In the genomic region with DNA sequence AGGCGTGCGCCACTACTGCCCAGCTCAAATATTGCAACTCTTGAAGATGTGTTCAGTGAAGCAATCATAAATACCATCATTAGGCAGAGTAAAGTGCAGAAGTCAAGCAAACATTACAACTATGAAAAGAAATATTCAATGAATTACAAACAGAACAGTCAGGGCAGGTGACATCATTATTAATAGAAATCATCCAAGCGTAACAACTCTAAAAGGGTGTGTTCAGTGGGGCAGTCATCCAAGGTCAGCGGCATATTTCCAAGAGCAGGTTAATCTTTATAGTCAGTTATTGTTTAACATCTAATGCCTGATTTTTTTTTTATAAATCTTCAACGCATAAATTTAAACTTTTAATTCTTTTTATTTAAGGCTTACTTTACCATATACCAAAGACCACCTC, we compare ENCODE assay signal across 27 mouse cellular contexts. TPM values are rescaled to one million over a fixed set of nuclear protein-coding genes. Genes with fewer than 3 reads are reported as not detected.
A peak's percentile ranks its signal among the peaks of the same experiment; 100 is the strongest.
DNase-seq lines count a peak whose midpoint lies in the region; ATAC-seq and TF ChIP-seq lines count a peak whose summit lies in the region.
"Had no signal": no experiment of that assay in that cellular context is flagged by ENCODE, and none has a peak within 500 bp of the region (broad histone marks: within the 10 kb centered on the region; RNA-seq: fewer than 3 reads in every experiment).

No protein-coding gene starts in this region.

- no peak overlapping the region for H3K9ac ChIP-seq in kidney, embryonic 14.5 days (ENCODE audit: low read depth, low read length)
- no peak overlapping the region for H3K9ac ChIP-seq in lung, postnatal 0 days (replicated peaks; ENCODE audit: low read depth)
- no peak overlapping the region for H3K9ac ChIP-seq in hindbrain, embryonic 16.5 days (ENCODE audit: low read depth, low read length)
- H3K9ac ChIP-seq: heart, embryonic 15.5 days; hindbrain, embryonic 12.5 days; limb, embryonic 15.5 days; midbrain, embryonic 15.5 days; neural tube, embryonic 15.5 days had no signal

- no peak overlapping the region for H3K4me3 ChIP-seq in kidney, embryonic 14.5 days (ENCODE audit: low read length)
- no peak overlapping the region for H3K4me3 ChIP-seq in lung, postnatal 0 days (ENCODE audit: low read depth, low read length)
- no peak overlapping the region for H3K4me3 ChIP-seq in hindbrain, embryonic 16.5 days (ENCODE audit: low read length)
- H3K4me3 ChIP-seq: heart, embryonic 10.5 days; heart, embryonic 15.5 days; hindbrain, embryonic 12.5 days; limb, embryonic 10.5 days; limb, embryonic 15.5 days; midbrain, embryonic 10.5 days; midbrain, embryonic 15.5 days; neural tube, embryonic 15.5 days had no signal

- no peak for TF ChIP-seq CTCF in lung, postnatal 0 days (IDR thresholded peaks at IDR 0.05)

- no peak for ATAC-seq in kidney, embryonic 14.5 days (ENCODE audit: low FRiP score, low TSS enrichment)
- no peak for ATAC-seq in lung, postnatal 0 days
- ATAC-seq in hindbrain, embryonic 16.5 days, result no peak
- ATAC-seq: forebrain, embryonic 14.5 days; midbrain, embryonic 15.5 days had no signal

- H3K36me3 ChIP-seq in kidney, embryonic 14.5 days (ENCODE audit: control insufficient read depth, insufficient read depth, low read length), result no peaks in the 10 kb centered on the region
- H3K36me3 ChIP-seq in lung, postnatal 0 days (ENCODE audit: insufficient read depth, low read length), result no peaks in the 10 kb centered on the region
- peaks cover 2% of the 10 kb centered on the region; the same call in 1 of the 2 replicates for H3K36me3 ChIP-seq in hindbrain, embryonic 16.5 days (ENCODE audit: control insufficient read depth, insufficient read depth, low read length)
- H3K36me3 ChIP-seq: heart, embryonic 15.5 days; limb, embryonic 15.5 days; midbrain, embryonic 15.5 days had no signal

- DNase-seq in kidney, adult 18-20 months, result peak; percentile 65
- DNase-seq in lung, postnatal 0 days (ENCODE audit: low spot score), result peak; percentile 36
- no peak for DNase-seq in lung, postnatal 10 days
- peak; percentile 90 for DNase-seq in kidney, adult 9 months
- DNase-seq in kidney, postnatal 36 days, result peak; percentile 70 to 77
- DNase-seq: adrenal gland, adult 8-10 months; cerebellum, adult 8-10 months; cerebellum, postnatal 25 days; gastrocnemius, postnatal 25 days; heart, postnatal 36 days; layer of hippocampus, adult 9-11 months; right cerebral cortex, postnatal 25 days; spleen, adult 18-20 months; thymus, adult 2 months; thymus, postnatal 4 days had no signal

- H3K9me3 ChIP-seq in kidney, embryonic 14.5 days (ENCODE audit: control insufficient read depth, low read length), result no peaks in the 10 kb centered on the region
- no peaks in the 10 kb centered on the region for H3K9me3 ChIP-seq in lung, postnatal 0 days (ENCODE audit: low read length)
- H3K9me3 ChIP-seq in hindbrain, embryonic 16.5 days (ENCODE audit: control insufficient read depth, low read length), result no peaks in the 10 kb centered on the region
- H3K9me3 ChIP-seq: G1E; heart, embryonic 10.5 days; heart, embryonic 15.5 days; hindbrain, embryonic 12.5 days; limb, embryonic 10.5 days; limb, embryonic 15.5 days; midbrain, embryonic 10.5 days; midbrain, embryonic 15.5 days; neural tube, embryonic 15.5 days had no signal

- H3K4me1 ChIP-seq in kidney, embryonic 14.5 days (ENCODE audit: control insufficient read depth, insufficient read depth, low read length), result no peaks in the 10 kb centered on the region
- H3K4me1 ChIP-seq in lung, postnatal 0 days (ENCODE audit: insufficient read depth, low read depth, low read length), result peaks cover 8% of the 10 kb centered on the region; the same call in 1 of the 2 replicates
- no peaks in the 10 kb centered on the region for H3K4me1 ChIP-seq in hindbrain, embryonic 16.5 days (ENCODE audit: control insufficient read depth, insufficient read depth, low read depth, low read length)
- H3K4me1 ChIP-seq: hindbrain, embryonic 12.5 days; limb, embryonic 10.5 days; midbrain, embryonic 10.5 days; midbrain, embryonic 15.5 days; neural tube, embryonic 15.5 days had no signal

- WGBS in kidney, embryonic 14.5 days, result 89% methylated on average over 5 of the region's 5 CpGs
- 75% methylated on average over 5 of the region's 5 CpGs for WGBS in lung, postnatal 0 days
- WGBS in hindbrain, embryonic 16.5 days, result 94% methylated on average over 5 of the region's 5 CpGs

- H3K4me2 ChIP-seq in kidney, embryonic 14.5 days (replicated peaks; ENCODE audit: low read depth, low read length), result no peak overlapping the region
- H3K4me2 ChIP-seq in lung, postnatal 0 days (replicated peaks; ENCODE audit: low read depth, low read length), result no peak overlapping the region
- H3K4me2 ChIP-seq in hindbrain, embryonic 16.5 days (ENCODE audit: low read length), result no peak overlapping the region
- H3K4me2 ChIP-seq: heart, embryonic 15.5 days; hindbrain, embryonic 12.5 days; limb, embryonic 15.5 days; midbrain, embryonic 15.5 days; neural tube, embryonic 15.5 days had no signal

- H3K27ac ChIP-seq in kidney, embryonic 14.5 days (ENCODE audit: low read depth, low read length), result no peak overlapping the region
- H3K27ac ChIP-seq in lung, postnatal 0 days (ENCODE audit: low read length), result no peak overlapping the region
- no peak overlapping the region for H3K27ac ChIP-seq in hindbrain, embryonic 16.5 days (ENCODE audit: low read depth, low read length)
- H3K27ac ChIP-seq: heart, embryonic 10.5 days; heart, embryonic 15.5 days; hindbrain, embryonic 12.5 days; limb, embryonic 10.5 days; limb, embryonic 15.5 days; midbrain, embryonic 10.5 days; midbrain, embryonic 15.5 days; neural tube, embryonic 15.5 days had no signal

- TF ChIP-seq EP300 in lung, postnatal 0 days (IDR thresholded peaks at IDR 0.05), result no peak

- H3K27me3 ChIP-seq in kidney, embryonic 14.5 days (ENCODE audit: control insufficient read depth, insufficient read depth, low read length), result no peaks in the 10 kb centered on the region
- H3K27me3 ChIP-seq in lung, postnatal 0 days (replicated peaks; ENCODE audit: insufficient read depth, low read length), result no peaks in the 10 kb centered on the region
- H3K27me3 ChIP-seq in hindbrain, embryonic 16.5 days (replicated peaks; ENCODE audit: control insufficient read depth, insufficient read depth, low read length), result no peaks in the 10 kb centered on the region
- H3K27me3 ChIP-seq: heart, embryonic 15.5 days; hindbrain, embryonic 12.5 days; limb, embryonic 15.5 days; midbrain, embryonic 15.5 days; neural tube, embryonic 15.5 days had no signal

RNA-seq across cellular contexts. Expression of a gene that starts 5.0 kb away (rescaled TPM):
- 5.2 and 6.3 TPM in 2 replicates for polyA plus RNA-seq in kidney, embryonic 14.5 days (2014; fragmentation: Nextera tagmentation; extraction: Ambion mirVana)
- polyA plus RNA-seq in lung, postnatal 0 days (2015; fragmentation: Nextera tagmentation; extraction: Ambion mirVana), result 57.1 and 58.4 TPM in 2 replicates
- 11.9 and 12.0 TPM in 2 replicates for polyA plus RNA-seq in hindbrain, embryonic 16.5 days (2015; fragmentation: Nextera tagmentation; extraction: Ambion mirVana)
- polyA plus RNA-seq: G1E; midbrain, embryonic 10.5 days had no signal

RNA-seq across cellular contexts. Expression of a gene that starts 14.0 kb away (rescaled TPM):
- polyA plus RNA-seq in kidney, embryonic 14.5 days (2014; fragmentation: Nextera tagmentation; extraction: Ambion mirVana), result 145 and 184 TPM in 2 replicates
- polyA plus RNA-seq in lung, postnatal 0 days (2015; fragmentation: Nextera tagmentation; extraction: Ambion mirVana), result 76.1 and 77.4 TPM in 2 replicates
- 130 and 133 TPM in 2 replicates for polyA plus RNA-seq in hindbrain, embryonic 16.5 days (2015; fragmentation: Nextera tagmentation; extraction: Ambion mirVana)

RNA-seq across cellular contexts. Expression of a gene that starts 14.4 kb away (rescaled TPM):
- 7.7 and 8.1 TPM in 2 replicates for polyA plus RNA-seq in kidney, embryonic 14.5 days (2014; fragmentation: Nextera tagmentation; extraction: Ambion mirVana)
- polyA plus RNA-seq in lung, postnatal 0 days (2015; fragmentation: Nextera tagmentation; extraction: Ambion mirVana), result 9.2 and 10.4 TPM in 2 replicates
- polyA plus RNA-seq in hindbrain, embryonic 16.5 days (2015; fragmentation: Nextera tagmentation; extraction: Ambion mirVana), result 13.4 and 15.0 TPM in 2 replicates

RNA-seq across cellular contexts. Expression of a gene that starts 26.4 kb away (rescaled TPM):
- polyA plus RNA-seq in kidney, embryonic 14.5 days (2014; fragmentation: Nextera tagmentation; extraction: Ambion mirVana), result 18.3 and 19.6 TPM in 2 replicates
- 61.4 and 65.3 TPM in 2 replicates for polyA plus RNA-seq in lung, postnatal 0 days (2015; fragmentation: Nextera tagmentation; extraction: Ambion mirVana)
- 119 and 125 TPM in 2 replicates for polyA plus RNA-seq in hindbrain, embryonic 16.5 days (2015; fragmentation: Nextera tagmentation; extraction: Ambion mirVana)

RNA-seq across cellular contexts. Expression of a gene that starts 32.1 kb away (rescaled TPM):
- 35.6 and 52.5 TPM in 2 replicates for polyA plus RNA-seq in kidney, embryonic 14.5 days (2014; fragmentation: Nextera tagmentation; extraction: Ambion mirVana)
- polyA plus RNA-seq in lung, postnatal 0 days (2015; fragmentation: Nextera tagmentation; extraction: Ambion mirVana), result 42.9 and 49.5 TPM in 2 replicates
- polyA plus RNA-seq in hindbrain, embryonic 16.5 days (2015; fragmentation: Nextera tagmentation; extraction: Ambion mirVana), result 54.9 and 56.5 TPM in 2 replicates
